Mouse (Mus musculus) liver, embryonic 14.5 days (tissue): ENCODE measurements around the gene Tnfrsf9.

Experiments used
- CTCF ChIP-seq: IDR thresholded peaks from 2 replicates; pipeline ENCODE4 v1.5.1; 2016; ENCODE audit warnings: antibody characterized with exemption, low read depth, control low read depth
- EP300 ChIP-seq: IDR thresholded peaks from 2 replicates; pipeline ENCODE4 v1.6.1; 2016; ENCODE audit warnings: antibody characterized with exemption, low read depth

GRCm38 (mm10) chr4:150956369-150957105 lies 42.2 kb downstream of the Tnfrsf9 start:
- TF ChIP-seq CTCF (no peak), EP300 (no peak)
